Mouse (Mus musculus) right cerebral cortex, postnatal 4 days (tissue): ENCODE data around the gene Esyt3.

Experiments
- DNase-seq: peaks from one replicate; pipeline ENCODE4 v3.0.0-alpha.2; 2022

Gene Esyt3

GRCm38 (mm10) chr9:99353390-99353789 lies 5.0 kb downstream of the Esyt3 start:
- DNase-seq: no peak

GRCm38 (mm10) chr9:99352964-99353363 lies 5.4 kb downstream of the Esyt3 start:
- no peak for DNase-seq

DNA sequence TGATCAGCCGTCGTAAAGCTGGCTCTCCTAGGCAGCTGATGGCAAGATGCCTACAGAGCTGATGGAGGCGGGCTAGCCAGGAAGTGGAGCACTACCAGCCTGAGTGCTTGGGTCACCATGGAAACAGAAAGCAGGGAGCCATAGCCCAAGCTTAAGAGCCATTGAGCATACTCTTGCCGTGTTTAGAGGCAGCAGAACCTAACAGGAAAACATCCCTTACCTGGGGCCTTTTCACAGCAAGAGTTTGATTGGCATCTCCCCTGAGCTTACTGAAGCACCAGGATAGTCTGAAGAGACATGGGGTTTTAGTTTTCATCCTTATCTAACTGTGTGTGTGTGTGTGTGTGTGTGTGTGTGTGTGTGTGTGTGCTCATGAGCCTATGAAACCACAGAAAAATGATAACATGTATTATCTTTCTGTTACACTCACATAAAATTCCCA lies 13.0 kb downstream of the Esyt3 start:
- peak; percentile 66 for DNase-seq

DNA sequence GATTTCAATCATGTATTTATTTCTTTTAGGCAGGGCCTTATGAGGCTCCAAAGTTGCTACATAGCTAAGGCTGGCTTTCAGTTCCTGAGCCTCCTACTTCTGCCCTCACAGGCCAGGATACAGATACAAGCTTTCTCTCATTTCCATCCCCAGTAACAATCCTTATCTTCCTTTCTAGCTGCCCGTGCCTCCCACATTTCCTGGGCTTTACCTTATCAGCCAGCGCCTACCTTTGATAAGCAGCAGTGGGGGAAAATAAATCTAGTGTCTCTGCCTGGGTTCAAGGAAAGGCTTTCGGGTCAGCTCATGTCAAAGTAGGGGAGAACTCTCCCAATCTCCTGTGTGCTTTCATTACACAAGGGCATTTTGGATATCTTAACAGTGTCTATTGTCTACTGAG lies 16.8 kb downstream of the Esyt3 start:
- no peak for DNase-seq

DNA sequence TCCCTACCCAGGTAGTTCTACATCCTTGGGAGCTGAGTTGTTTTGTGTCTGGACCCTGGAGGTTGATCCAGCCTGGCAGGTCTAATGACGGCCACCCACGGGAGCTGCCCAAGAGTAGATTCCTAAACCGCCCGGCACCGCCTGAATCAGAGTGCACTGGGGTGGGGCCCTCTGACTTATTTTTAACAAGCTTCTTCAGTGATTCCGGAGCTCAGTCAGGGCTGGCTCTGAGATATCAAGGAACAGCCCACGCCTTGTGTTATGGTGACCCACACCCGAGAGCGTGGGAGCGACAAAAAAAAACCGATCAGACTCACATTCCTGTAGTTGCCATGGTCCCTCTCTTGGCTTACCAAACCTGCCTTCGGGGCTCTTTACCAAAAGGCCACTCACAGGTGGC lies 18.2 kb downstream of the Esyt3 start:
- no peak for DNase-seq

DNA sequence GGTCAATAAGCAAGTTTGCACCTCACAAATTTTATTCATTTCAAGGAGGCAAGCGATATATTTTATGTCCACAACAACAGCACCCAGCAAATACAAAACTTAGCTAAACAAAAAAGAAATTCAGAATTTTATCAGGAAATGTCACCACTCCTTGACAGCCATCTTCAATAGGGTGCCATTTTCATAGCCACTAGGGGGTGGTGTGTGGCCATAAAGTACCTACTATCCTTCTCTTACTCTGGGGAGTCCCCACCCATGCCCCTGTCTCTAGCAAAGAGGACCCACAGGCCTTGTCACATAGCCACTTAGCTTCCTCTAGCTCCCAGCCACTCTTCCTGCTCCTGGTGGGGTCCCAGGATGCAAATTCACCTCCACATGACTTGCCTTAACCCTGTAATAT lies 19.2 kb downstream of the Esyt3 start:
- no peak for DNase-seq

- no peak for DNase-seq
Observed at GRCm38 (mm10) chr9:99338293-99338692, 20.1 kb downstream of the Esyt3 start.

DNA sequence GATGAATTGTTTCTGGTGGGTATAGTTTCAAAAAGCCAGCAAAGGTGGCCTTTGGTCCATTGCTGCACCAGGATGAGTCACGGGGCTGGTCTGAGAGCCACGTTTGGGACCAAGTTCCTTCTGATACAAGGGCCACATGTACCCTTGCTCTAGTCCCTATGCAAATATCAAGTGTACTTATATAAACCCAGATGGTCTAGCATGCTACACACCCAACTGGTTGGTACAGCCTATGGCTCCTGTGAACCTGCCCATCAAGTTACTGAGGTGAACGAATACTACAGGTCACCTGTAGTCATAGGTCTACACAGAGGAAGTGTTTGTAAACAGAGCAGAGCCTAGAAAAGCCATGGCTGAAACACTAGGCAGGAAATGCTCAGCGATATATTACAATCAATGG lies 21.8 kb downstream of the Esyt3 start:
- DNase-seq: no peak

DNA sequence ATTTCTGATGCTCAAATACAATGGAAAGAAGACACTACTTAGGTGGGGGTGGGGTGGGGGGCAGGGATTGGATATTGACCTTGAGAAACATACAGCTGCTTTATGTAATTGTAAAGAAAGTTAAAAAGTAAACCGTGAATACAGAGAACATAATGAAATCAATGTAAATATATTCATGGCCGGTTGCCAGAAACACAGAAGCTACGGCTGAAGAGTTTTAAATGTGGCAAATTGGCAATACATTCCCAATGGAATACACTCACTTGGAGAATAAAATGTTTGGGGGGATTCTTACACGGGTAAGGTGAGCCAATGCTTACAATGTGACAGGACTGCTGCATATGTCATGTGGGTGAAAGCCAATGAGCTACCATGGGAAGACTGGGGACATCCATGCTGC lies 31.5 kb downstream of the Esyt3 start:
- no peak for DNase-seq

- DNase-seq: no peak
Observed at GRCm38 (mm10) chr9:99325961-99326360, 32.4 kb downstream of the Esyt3 start.

GRCm38 (mm10) chr9:99325208-99325929 lies 33.0 kb downstream of the Esyt3 start:
- no peak for DNase-seq

DNA sequence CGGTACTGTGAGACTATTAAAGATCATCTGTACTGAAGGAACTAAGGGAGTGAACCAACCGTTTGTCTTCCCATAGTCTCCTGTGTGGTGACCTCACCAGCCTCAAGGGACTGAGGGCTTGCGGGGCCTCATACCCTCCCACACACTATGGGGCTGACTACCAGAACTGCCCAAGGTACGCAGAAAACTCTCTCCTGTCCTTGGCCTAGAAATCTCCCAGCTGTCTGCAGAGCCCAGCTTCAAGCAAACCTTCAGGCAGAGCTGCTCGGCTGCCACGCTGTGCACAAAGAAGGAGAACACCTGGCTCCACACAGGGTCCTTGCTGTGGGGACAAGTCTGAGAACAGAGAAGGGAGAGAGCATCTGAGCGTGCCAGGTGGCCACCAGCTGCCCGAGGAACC lies 38.4 kb downstream of the Esyt3 start:
- DNase-seq: no peak

GRCm38 (mm10) chr9:99319343-99319951 lies 38.9 kb downstream of the Esyt3 start:
- DNase-seq: no peak

- no peak for DNase-seq
Observed at GRCm38 (mm10) chr9:99306226-99306625, 52.1 kb downstream of the Esyt3 start.

- no peak for DNase-seq
Observed at GRCm38 (mm10) chr9:99304296-99304695, 54.1 kb downstream of the Esyt3 start.
